Mouse (Mus musculus) lung, adult 18-20 months (tissue): ENCODE results near the gene AC124108.1.

Experiments used
- DNase-seq, 2 experiments: peaks; one replicate each; pipeline ENCODE4 v3.0.0; 2022; ENCODE audit warnings: mixed read lengths in 2 of 2

Gene AC124108.1

GRCm38 (mm10) chr1:132165859-132166258 is 25.4 kb upstream of the AC124108.1 start:
- no peak for DNase-seq

GRCm38 (mm10) chr1:132168115-132168767 is 23.0 kb upstream of the AC124108.1 start:
- no peak for DNase-seq

GRCm38 (mm10) chr1:132170698-132171097 is 20.6 kb upstream of the AC124108.1 start:
- no peak for DNase-seq

GRCm38 (mm10) chr1:132171619-132172018 is 19.6 kb upstream of the AC124108.1 start:
- DNase-seq, result no peak

- no peak for DNase-seq
Observed at GRCm38 (mm10) chr1:132186303-132186702, 5.0 kb upstream of the AC124108.1 start.

GRCm38 (mm10) chr1:132188442-132189066 is 2.7 kb upstream of the AC124108.1 start:
- no peak for DNase-seq

- no peak for DNase-seq
Observed at GRCm38 (mm10) chr1:132189231-132189630, 2.0 kb upstream of the AC124108.1 start.

- peak in 1 of 2 experiments; percentile 33 for DNase-seq
Observed at GRCm38 (mm10) chr1:132190040-132190513, 1.2 kb upstream of the AC124108.1 start.

- DNase-seq, result no peak
Observed at GRCm38 (mm10) chr1:132190621-132191092, 600 bp upstream of the AC124108.1 start.

GRCm38 (mm10) chr1:132191786-132192680 is 776 bp downstream of the AC124108.1 start:
- no peak for DNase-seq

GRCm38 (mm10) chr1:132193806-132194205 is 2.5 kb downstream of the AC124108.1 start:
- DNase-seq, result no peak

- DNase-seq, result peak in 1 of 2 experiments; percentile 29
Observed at GRCm38 (mm10) chr1:132194624-132195023, 3.4 kb downstream of the AC124108.1 start.

GRCm38 (mm10) chr1:132195100-132195499 is 3.8 kb downstream of the AC124108.1 start:
- DNase-seq, result no peak

GRCm38 (mm10) chr1:132195681-132196080 is 4.4 kb downstream of the AC124108.1 start:
- DNase-seq, result no peak

- DNase-seq, result peak in 1 of 2 experiments; percentile 22
Observed at GRCm38 (mm10) chr1:132196337-132196736, 5.1 kb downstream of the AC124108.1 start.

GRCm38 (mm10) chr1:132197666-132198065 is 6.4 kb downstream of the AC124108.1 start:
- DNase-seq, result no peak

GRCm38 (mm10) chr1:132198401-132199071 is 7.3 kb downstream of the AC124108.1 start:
- no peak for DNase-seq

- no peak for DNase-seq
Observed at GRCm38 (mm10) chr1:132199244-132199643, 8.0 kb downstream of the AC124108.1 start.

- no peak for DNase-seq
Observed at GRCm38 (mm10) chr1:132199934-132200333, 8.7 kb downstream of the AC124108.1 start.

GRCm38 (mm10) chr1:132200562-132201510 is 9.6 kb downstream of the AC124108.1 start:
- DNase-seq, result no peak

GRCm38 (mm10) chr1:132201511-132201860 is 10.2 kb downstream of the AC124108.1 start:
- no peak for DNase-seq
